Mouse (Mus musculus) stomach, embryonic 16.5 days (tissue): ENCODE measurements around the gene Cbfa2t3. TPM values are rescaled to one million over a fixed set of nuclear protein-coding genes. Genes with fewer than 3 reads are reported as not detected.
A peak's percentile ranks its signal among the peaks of the same experiment; 100 is the strongest.

ENCODE experiments used
- ATAC-seq: fragments of 200-750 bp; cut with Nextera tagmentation; 2 replicates; pipeline ENCODE4 v1.8.0; 2017; ENCODE audit warnings: moderate number of reproducible peaks, moderate TSS enrichment; ENCODE audit not compliant: insufficient read depth, low FRiP score
- H3K27ac ChIP-seq: fragments of 300-500 bp; sonication (generic); 2 replicates; pipeline ENCODE4 v1.5.1; 2014; ENCODE audit warnings: low read length
- H3K27me3 ChIP-seq: fragments of 300-500 bp; sonication (generic); 2 replicates; pipeline ENCODE4 v1.6.1; 2014; ENCODE audit warnings: low read length, control low read depth, mixed read lengths; ENCODE audit not compliant: control insufficient read depth, insufficient read depth
- H3K36me3 ChIP-seq: fragments of 300-500 bp; sonication (generic); 2 replicates; pipeline ENCODE4 v1.6.1; 2014; ENCODE audit warnings: low read length; ENCODE audit not compliant: control insufficient read depth, insufficient read depth
- H3K4me1 ChIP-seq: fragments of 300-500 bp; sonication (generic); 2 replicates; pipeline ENCODE4 v1.6.1; 2014; ENCODE audit warnings: low read length, control low read depth, mixed read lengths; ENCODE audit not compliant: control insufficient read depth, insufficient read depth
- H3K4me2 ChIP-seq: fragments of 300-500 bp; sonication (generic); 2 replicates; pipeline ENCODE4 v1.6.1; 2014; ENCODE audit warnings: low read depth, low read length, mixed read lengths
- H3K4me3 ChIP-seq: fragments of 300-500 bp; sonication (generic); replicated peaks from 2 replicates; pipeline ENCODE4 v1.5.1; 2014; ENCODE audit warnings: mild to moderate bottlenecking, low read length
- H3K9ac ChIP-seq: fragments of 300-500 bp; sonication (generic); 2 replicates; pipeline ENCODE4 v1.6.1; 2014; ENCODE audit warnings: low read length
- H3K9me3 ChIP-seq: fragments of 300-500 bp; sonication (generic); replicated peaks from 2 replicates; pipeline ENCODE4 v1.6.1; 2016; ENCODE audit warnings: low read length, control low read depth; ENCODE audit not compliant: control insufficient read depth
- WGBS: fragments of 180-500 bp; shearing (Covaris S2); extraction: QIAGEN DNeasy Blood & Tissue Kit; methylation state at CpG from one replicate; pipeline ENCODE4 v1.1.7; 2014; 5-methylcytosine and 5-hydroxymethylcytosine counted together
- polyA plus RNA-seq: library from polyadenylated mRNA; unstranded; fragments of >200 nt; fragmentation: Nextera tagmentation; extraction: Ambion mirVana; gene quantifications from 2 replicates; pipeline ENCODE4 v1.2.1, GENCODE M21; 2015

Gene Cbfa2t3
- polyA plus RNA-seq, 1 experiment from 2014 or later = 4.1 TPM

DNA sequence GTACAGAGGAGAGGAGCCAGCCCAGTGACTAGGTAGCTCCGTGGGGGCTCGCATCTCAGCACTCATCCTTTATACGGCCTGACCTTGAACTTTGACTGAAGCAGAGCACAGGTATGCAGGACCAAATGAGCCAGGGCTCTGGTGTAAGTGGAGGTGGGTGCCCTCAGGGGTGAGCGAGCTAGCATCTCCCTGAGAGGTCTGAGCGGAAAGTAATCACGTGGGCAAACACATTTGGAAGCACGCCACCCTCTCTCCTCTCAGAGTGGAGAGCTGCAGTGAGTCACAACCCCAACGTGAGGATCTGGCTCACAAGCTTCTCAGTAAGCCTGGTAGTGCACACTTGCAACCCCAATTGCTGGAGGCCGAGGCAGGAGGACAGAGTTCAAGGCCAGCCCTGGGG, 56.8 kb downstream of the Cbfa2t3 start:
- Histone ChIP-seq H3K4me3 (no peak overlapping the region), H3K9me3 (no peaks in the 10 kb centered on the region)
- WGBS = 43% methylated on average over 9 of the region's 9 CpGs

DNA sequence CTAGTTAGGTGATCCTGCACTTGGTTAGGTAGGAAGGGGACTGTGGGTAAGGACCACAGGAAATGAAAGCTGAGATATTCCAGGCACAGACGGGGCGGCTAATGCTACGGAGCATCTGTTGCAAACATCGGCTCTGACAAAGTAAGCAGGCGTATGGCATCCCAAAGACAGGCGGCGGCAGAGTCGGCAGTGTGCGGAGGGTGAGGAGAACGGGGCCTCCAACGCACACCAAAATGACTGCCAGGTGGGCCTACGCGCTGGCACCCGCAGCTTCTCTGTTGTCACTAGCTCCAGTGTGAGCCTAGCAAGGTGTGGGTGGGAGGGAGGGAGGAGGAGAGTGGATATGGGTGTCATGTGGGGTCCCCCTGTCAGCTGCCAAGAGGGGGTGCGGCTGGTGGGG, 57.5 kb downstream of the Cbfa2t3 start:
- no peak overlapping the region for H3K9ac ChIP-seq
- ATAC-seq = no peak
- peaks cover 47% of the 10 kb centered on the region for H3K4me1 ChIP-seq
- H3K27me3 ChIP-seq = no peaks in the 10 kb centered on the region
- no peaks in the 10 kb centered on the region for H3K36me3 ChIP-seq
- H3K9me3 ChIP-seq = no peaks in the 10 kb centered on the region
- no peak overlapping the region for H3K27ac ChIP-seq
- H3K4me3 ChIP-seq = no peak overlapping the region
- no peak overlapping the region for H3K4me2 ChIP-seq
- 61% methylated on average over 15 of the region's 15 CpGs for WGBS

More for the DNA sequence above, 56.8 kb downstream of the Cbfa2t3 start:
- Histone ChIP-seq H3K4me1 (peaks cover 41% of the 10 kb centered on the region), H3K27me3 (no peaks in the 10 kb centered on the region), H3K36me3 (no peaks in the 10 kb centered on the region), H3K4me2 (no peak overlapping the region), H3K9ac (no peak overlapping the region), H3K27ac (no peak overlapping the region)
- no peak for ATAC-seq

DNA sequence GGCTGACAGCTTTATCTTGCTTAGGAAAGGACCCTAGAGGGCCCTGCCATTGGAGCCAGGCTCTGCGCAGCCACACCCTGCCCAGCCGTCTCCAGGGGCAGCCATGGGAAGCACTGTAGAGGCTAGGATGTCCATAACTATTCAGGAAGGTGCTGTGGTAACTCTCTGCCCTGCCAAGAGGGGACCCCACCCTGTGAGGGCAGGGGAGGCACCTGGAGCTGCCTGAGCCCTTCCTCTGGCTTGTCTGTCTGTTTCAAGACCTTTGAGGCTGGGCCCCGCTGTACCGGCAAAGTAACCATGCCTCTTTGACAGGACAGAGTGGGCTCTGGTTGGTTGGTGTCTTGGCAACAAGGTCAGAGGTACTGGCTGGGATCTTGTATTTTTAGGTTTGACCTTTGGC, 58.1 kb downstream of the Cbfa2t3 start:
- Histone ChIP-seq H3K4me1 (peaks cover 50% of the 10 kb centered on the region), H3K4me2 (no peak overlapping the region), H3K4me3 (no peak overlapping the region), H3K36me3 (no peaks in the 10 kb centered on the region), H3K9me3 (no peaks in the 10 kb centered on the region), H3K27me3 (no peaks in the 10 kb centered on the region), H3K9ac (no peak overlapping the region), H3K27ac (no peak overlapping the region)
- no peak for ATAC-seq
- 76% methylated on average over 4 of the region's 4 CpGs for WGBS

GRCm38 (mm10) chr8:122639521-122640248, 59.2 kb downstream of the Cbfa2t3 start:
- H3K4me1 ChIP-seq = peaks cover 54% of the 10 kb centered on the region
- H3K4me3 ChIP-seq = no peak overlapping the region
- ATAC-seq = peak; percentile 52; the same call in 1 of the 2 replicates
- WGBS = 21% methylated on average over 16 of the region's 16 CpGs
- no peaks in the 10 kb centered on the region for H3K36me3 ChIP-seq
- no peaks in the 10 kb centered on the region for H3K27me3 ChIP-seq
- no peak overlapping the region for H3K9ac ChIP-seq
- H3K4me2 ChIP-seq = no peak overlapping the region
- no peaks in the 10 kb centered on the region for H3K9me3 ChIP-seq
- peak overlapping the region; percentile 47 for H3K27ac ChIP-seq

DNA sequence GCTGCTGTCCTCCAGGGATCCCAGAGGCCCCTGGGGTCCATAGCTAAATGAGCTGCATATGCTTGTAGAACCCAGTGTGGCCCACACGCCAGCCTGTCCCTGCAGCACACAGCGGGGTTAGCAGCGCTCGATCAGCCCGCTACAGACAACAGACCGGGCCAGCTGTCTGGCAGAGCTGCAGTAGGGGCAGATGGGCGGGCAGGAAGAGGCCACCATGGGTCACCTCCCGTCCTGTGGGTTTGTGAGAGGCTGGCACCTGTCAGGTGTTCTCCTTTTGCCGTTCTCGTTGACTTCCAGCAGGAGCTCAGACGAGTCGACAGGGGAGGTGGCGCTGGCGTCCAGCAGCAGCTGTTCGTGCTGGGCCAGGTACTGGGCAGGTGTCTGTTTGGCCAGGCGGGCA, 60.3 kb downstream of the Cbfa2t3 start:
- H3K4me3 ChIP-seq = no peak overlapping the region
- no peak overlapping the region for H3K4me2 ChIP-seq
- H3K36me3 ChIP-seq = no peaks in the 10 kb centered on the region
- peaks cover 54% of the 10 kb centered on the region for H3K4me1 ChIP-seq
- no peak for ATAC-seq
- 0 out of 2 replicates have a peak overlapping the region, but pooled peaks have one; percentile 47 for H3K27ac ChIP-seq
- H3K9ac ChIP-seq = peak overlapping the region; percentile 20; the same call in 1 of the 2 replicates
- 66% methylated on average over 16 of the region's 16 CpGs for WGBS
- no peaks in the 10 kb centered on the region for H3K9me3 ChIP-seq
- H3K27me3 ChIP-seq = no peaks in the 10 kb centered on the region

DNA sequence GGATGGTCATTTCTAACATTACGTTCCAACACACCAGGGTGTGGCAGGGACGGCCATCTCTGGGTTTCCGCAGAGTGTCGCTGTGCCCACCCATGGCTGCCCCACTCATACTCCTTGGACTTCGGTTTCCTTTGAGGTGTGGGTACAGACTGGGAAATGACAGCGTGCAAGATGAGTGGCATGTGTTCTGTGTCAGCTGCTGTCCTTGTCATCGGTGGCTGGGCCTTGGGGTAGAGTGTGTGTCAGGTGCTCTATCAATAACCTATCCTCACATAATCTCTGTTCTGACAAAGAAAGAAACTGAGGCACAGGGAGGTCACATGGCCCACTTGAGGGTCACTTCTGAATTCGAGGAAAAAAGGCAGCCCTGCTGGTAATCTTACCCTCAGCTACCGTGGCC, 61.7 kb downstream of the Cbfa2t3 start:
- peak overlapping the region; percentile 87 for H3K27ac ChIP-seq
- no peaks in the 10 kb centered on the region for H3K36me3 ChIP-seq
- peaks cover 49% of the 10 kb centered on the region for H3K4me1 ChIP-seq
- ATAC-seq = no peak
- H3K9me3 ChIP-seq = no peaks in the 10 kb centered on the region
- no peak overlapping the region for H3K9ac ChIP-seq
- H3K4me2 ChIP-seq = no peak overlapping the region
- no peak overlapping the region for H3K4me3 ChIP-seq
- no peaks in the 10 kb centered on the region for H3K27me3 ChIP-seq
- WGBS = 78% methylated on average over 9 of the region's 9 CpGs

DNA sequence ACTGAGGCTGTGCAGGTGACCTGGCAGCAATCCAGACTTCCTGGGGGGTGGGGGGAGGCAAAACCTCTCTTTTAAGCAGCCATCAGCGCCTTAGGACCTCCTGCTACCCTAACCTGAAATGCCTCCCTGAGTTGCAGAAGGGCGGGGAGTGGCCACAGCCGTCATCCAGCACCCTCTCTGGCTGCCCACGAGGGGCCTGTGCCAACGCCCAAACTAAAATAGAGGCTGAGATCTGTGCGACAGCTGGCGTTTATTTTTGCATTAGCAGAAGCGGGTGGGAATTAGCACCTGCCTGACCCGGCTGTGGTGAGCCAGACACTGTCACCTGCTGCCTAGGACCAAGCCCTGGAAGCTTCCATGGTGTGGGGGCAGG, 62.1 kb downstream of the Cbfa2t3 start:
- Histone ChIP-seq H3K4me1 (peaks cover 44% of the 10 kb centered on the region), H3K4me2 (peak overlapping the region; percentile 19; the same call in 1 of the 2 replicates), H3K4me3 (no peak overlapping the region), H3K36me3 (no peaks in the 10 kb centered on the region), H3K27ac (peak overlapping the region; percentile 87), H3K27me3 (no peaks in the 10 kb centered on the region), H3K9ac (no peak overlapping the region; the same call in 1 of the 2 replicates), H3K9me3 (no peaks in the 10 kb centered on the region)
- ATAC-seq = 0 out of 2 replicates have a peak, but pooled peaks have one; percentile 6
- 36% methylated on average over 9 of the region's 9 CpGs for WGBS

DNA sequence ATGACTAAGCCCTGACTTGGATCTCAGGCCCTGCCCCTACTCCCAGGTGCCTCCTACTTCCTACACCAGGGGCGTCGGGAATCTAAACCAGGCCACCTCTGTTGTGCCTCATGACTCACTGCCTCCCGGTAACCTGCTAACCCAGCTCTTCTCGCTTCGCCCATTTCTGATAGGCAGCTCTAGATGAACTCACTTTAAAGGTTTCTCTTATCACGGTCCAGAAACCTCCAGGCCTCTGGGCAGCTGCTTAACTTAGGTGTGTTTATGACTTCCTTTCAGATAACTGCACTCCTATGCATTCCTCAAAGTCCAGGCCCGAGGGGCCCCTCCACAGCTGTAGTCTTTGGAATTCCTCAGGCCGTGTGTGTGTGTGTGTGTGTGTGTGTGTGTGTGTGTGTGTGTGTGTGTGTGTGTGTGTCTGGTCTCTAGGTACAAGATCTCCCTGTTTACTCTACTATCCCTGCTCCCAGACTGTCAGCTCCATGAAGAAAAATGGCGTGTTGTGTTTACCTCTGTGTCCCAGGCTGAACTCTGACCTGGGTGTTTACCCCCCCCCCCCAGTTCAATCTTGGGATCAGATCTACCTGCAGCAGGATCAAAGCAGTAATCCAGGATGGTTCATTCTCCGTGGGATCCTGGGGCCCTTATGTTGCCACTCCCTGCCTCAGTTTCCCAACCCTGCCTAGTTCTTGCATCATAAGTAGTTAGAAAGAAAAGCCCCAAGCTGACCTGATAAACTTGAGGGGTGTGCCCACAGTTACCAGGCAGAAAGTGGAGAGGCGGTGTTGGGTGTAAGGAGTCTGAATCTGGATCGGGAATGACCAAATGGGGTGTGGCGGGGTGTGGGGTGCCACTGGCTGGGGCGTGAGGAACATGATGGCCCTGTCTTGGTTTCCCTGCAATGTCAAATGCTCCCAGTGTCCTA, 62.8 kb downstream of the Cbfa2t3 start:
- no peaks in the 10 kb centered on the region for H3K36me3 ChIP-seq
- WGBS = 33% methylated on average over 14 of the region's 14 CpGs
- H3K9me3 ChIP-seq = no peaks in the 10 kb centered on the region
- H3K27me3 ChIP-seq = no peaks in the 10 kb centered on the region
- peak overlapping the region; percentile 19; the same call in 1 of the 2 replicates for H3K4me2 ChIP-seq
- H3K27ac ChIP-seq = peak overlapping the region; percentile 87
- H3K9ac ChIP-seq = no peak overlapping the region; the same call in 1 of the 2 replicates
- peaks cover 41% of the 10 kb centered on the region for H3K4me1 ChIP-seq
- ATAC-seq = peak; percentile 87
- no peak overlapping the region for H3K4me3 ChIP-seq

GRCm38 (mm10) chr8:122633205-122633604, 65.7 kb downstream of the Cbfa2t3 start:
- no peak for ATAC-seq
- whole genome bisulfite sequencing = 92% methylated on average over 14 of the region's 14 CpGs
- H3K27me3 ChIP-seq = no peaks in the 10 kb centered on the region

More at GRCm38 (mm10) chr8:122633205-122633604, 65.7 kb downstream of the Cbfa2t3 start:
- H3K36me3 ChIP-seq = no peaks in the 10 kb centered on the region
- H3K9ac ChIP-seq = no peak overlapping the region
- H3K4me2 ChIP-seq = no peak overlapping the region
- H3K4me1 ChIP-seq = peaks cover 16% of the 10 kb centered on the region
- H3K4me3 ChIP-seq = no peak overlapping the region
- no peaks in the 10 kb centered on the region for H3K9me3 ChIP-seq
- H3K27ac ChIP-seq = no peak overlapping the region
